Mouse (Mus musculus) kidney, adult 9 months (tissue): ENCODE data around the gene Prx.
"Not testable (repeated sequence)": the region's sequence is repeated elsewhere in the genome, so short reads cannot be mapped to it uniquely, and the experiment has no call there.

ENCODE experiments used
- DNase-seq: peaks from one replicate; pipeline ENCODE4 v3.0.0; 2022

Gene Prx

GRCm38 (mm10) chr7:27486102-27486769 lies 12.9 kb upstream of the Prx start:
- DNase-seq, result peak; percentile 74

DNA sequence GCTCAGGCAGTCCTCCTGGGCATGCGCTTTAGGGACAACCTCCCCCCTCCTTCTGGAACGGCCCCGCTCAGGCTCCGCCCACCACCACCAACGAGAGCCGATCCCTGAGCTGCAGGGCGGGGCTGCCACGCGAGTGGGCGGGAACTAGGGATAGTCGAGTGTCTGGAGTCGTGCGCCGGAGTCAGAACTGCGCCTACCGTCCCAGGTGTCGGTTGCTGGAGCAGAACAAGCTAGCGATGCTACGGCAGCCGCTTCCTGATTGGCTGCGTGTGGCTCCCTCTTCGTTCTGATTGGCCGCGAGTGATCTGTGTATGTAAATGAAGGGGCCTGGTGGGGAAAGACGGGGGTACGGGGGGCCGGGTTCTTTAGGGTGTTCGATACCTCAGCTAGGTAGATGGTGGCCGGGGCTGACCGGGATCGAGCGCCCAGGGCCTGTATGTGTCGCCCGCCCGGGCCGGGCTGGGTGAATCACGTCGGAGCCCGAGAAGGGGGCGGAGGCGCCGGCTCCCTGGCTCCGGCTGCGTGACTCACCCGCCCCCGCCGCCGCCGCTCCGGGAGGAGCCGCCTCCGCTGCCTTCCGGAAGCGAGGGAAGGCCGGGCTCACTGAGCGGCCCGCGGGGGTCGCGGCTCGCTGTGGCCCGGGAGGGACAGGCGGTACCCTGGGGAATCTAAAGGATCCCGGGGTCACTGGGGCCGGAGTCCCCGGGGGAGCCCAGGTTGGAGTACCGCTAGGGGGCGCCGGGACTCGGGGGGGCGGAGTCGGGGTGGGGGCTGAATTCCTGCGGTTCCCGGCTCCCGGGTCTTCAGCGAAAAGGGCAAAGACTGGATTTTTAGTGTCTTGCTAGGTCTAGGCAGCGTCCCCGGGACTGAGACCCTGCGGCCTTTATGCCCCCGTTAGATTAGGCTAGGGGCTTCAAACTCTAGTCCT lies 12.1 kb upstream of the Prx start, which contains the start of gene Sertad1:
TSS of gene Sertad1 (plus strand) at position 141 of the 928 bp plus-strand sequence.
- DNase-seq, result peak; percentile 100

DNA sequence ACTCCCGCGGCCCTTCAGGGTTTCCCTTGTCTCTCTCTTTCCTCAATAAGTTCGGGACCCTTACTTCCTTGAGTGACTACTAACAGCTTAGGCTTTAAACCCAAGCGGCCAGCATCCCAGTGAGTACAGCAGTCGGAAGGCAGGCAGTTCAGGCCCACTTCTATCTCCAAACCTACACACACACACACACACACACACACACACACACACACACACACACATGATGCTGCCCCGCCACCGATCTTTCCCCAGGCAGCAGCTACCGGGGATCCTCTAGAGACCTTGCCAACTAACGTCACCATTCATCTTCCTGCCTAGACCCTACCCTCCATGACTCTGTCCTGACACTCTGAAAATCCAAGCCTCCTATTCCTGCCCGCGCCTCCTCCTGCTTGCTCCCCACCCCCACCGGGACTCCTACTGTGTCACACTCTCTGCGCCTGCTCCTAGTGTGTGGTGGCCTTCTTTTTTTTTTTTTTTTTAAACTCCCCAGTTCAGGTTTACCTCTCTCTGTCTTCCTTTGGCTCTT lies 11.3 kb upstream of the Prx start:
- DNase-seq, result no peak

DNA sequence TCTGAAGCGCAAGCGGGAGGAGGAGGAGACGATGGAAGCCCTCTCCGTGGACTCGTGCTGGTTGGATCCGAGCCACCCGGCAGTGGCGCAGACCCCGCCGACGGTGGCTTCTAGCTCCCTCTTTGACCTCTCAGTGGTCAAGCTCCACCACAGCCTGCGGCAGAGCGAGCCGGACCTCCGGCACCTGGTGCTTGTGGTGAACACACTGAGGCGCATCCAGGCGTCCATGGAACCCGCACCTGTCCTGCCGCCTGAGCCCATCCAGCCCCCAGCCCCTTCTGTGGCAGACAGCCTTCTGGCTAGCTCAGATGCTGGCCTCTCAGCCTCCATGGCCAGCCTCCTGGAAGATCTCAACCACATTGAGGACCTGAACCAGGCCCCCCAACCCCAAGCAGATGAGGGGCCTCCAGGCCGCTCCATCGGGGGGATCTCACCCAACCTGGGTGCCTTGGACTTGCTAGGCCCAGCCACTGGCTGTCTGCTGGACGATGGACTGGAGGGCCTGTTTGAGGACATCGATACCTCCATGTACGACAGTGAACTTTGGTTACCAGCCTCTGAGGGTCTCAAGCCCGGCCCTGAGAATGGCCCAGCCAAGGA lies 9.8 kb upstream of the Prx start:
- DNase-seq, result no peak

DNA sequence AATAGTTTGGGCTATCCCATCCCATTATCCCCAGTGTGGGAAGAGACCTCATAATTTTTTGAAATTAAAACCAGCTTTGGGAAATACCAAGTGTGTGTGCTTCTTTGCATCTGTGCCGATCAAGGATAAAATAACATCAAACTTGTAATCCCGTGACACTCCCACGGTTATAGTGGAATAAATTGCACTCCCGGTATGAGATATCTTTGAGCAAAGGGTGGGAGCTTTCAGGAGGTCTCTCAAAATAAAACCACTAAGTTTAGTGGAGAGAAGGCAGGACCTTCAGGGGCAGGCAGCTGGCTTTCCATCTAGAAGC lies 8.9 kb upstream of the Prx start:
- DNase-seq, result no peak

GRCm38 (mm10) chr7:27490543-27491329 lies 8.4 kb upstream of the Prx start:
- peak; percentile 96 for DNase-seq

- DNase-seq, result peak; percentile 38
Measured at GRCm38 (mm10) chr7:27491856-27492255, 7.3 kb upstream of the Prx start.

GRCm38 (mm10) chr7:27493022-27493421 lies 6.1 kb upstream of the Prx start:
- no peak for DNase-seq

DNA sequence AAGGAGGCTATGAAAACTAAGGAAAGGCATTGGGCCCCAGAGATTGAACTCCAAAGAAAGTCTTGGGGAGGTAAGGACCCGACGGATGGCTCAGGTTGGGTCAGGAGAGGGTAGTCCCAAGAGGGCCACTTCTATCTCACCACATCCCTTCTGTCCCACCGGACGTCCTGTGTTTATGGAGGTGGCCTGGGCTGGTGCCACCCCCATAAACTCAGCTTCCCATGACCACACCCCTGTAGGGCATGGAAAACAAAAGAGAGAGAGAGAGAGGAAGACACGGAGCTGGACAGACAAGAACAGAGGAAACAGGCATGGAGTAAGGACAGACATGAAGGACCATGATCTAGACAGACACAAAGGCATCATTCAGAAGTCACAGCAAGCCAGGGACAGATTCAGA lies 5.7 kb upstream of the Prx start:
- DNase-seq, result no peak

GRCm38 (mm10) chr7:27494659-27495367 lies 4.3 kb upstream of the Prx start:
- not testable (repeated sequence) for DNase-seq

GRCm38 (mm10) chr7:27501620-27502019 lies 2.5 kb downstream of the Prx start:
- peak; percentile 56 for DNase-seq

DNA sequence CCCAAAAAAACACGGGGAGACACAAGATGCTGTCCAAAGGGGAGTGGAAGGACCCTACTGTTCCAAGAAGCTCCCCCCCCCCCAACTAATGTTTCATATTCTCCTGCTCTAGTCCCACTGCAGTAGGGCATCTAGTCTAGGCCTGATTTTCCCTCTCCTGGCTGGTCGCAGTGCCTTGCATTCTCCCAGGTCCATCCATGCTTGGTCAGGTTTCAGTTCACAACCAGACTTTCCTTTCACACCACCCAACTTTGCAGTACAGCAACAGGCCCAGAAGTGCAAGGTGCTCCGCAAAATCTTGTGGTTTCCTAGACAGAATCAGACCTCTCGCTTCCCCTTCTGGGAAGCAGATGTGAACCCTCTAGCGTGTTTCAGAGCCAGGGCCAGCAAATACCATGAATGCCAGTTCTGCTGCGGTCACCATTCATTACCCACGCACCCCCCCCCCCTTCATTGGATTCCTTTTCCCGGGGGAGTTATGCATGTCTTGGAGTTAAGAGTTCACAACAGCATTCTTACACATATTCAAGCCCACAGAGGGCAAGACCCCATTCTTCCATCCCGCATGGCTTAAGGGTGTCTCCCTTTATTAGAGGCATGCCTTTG lies 7.7 kb downstream of the Prx start:
- DNase-seq, result no peak

GRCm38 (mm10) chr7:27507711-27508647 lies 8.9 kb downstream of the Prx start:
- peak; percentile 99 for DNase-seq

- peak; percentile 78 for DNase-seq
Measured at GRCm38 (mm10) chr7:27508648-27509005, 9.5 kb downstream of the Prx start.

GRCm38 (mm10) chr7:27510809-27511208 lies 11.7 kb downstream of the Prx start:
- DNase-seq, result no peak

GRCm38 (mm10) chr7:27514961-27515360 lies 15.8 kb downstream of the Prx start:
- DNase-seq, result no peak

GRCm38 (mm10) chr7:27518314-27518713 lies 19.2 kb downstream of the Prx start:
- DNase-seq, result no peak

DNA sequence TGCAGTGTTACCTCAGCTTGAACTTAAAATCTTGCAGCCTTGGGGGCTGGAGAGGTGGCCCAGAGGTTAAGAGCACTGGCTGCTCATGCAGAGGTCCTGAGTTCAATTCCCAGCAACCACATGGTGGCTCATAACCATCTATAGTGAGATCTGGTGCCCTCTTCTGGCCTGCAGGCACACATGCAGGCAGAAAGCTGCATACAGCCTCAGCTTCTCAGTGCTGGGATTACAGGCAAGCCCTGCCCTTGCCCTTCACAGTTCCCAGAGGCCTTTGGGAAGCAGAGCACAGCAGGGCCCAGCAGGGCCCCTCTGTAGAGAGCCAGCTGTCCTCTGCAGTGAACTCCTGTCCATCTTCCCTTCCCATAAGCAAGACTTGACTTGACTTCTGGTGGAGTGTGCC lies 21.0 kb downstream of the Prx start:
- no peak for DNase-seq

- no peak for DNase-seq
Measured at GRCm38 (mm10) chr7:27520599-27520998, 21.5 kb downstream of the Prx start.

GRCm38 (mm10) chr7:27522967-27523366 lies 23.8 kb downstream of the Prx start, which contains the start of gene Hipk4:
TSS of gene Hipk4 (plus strand) at chr7:27523267.
- no peak for DNase-seq
